14 mouse cellular contexts compared by ENCODE assay signal in genomic region chr12:80923602-80924001, GRCm38 (mm10). TPM values are rescaled to one million over a fixed set of nuclear protein-coding genes. Genes with fewer than 3 reads are reported as not detected.
DNase-seq lines count a peak whose midpoint lies in the region; ATAC-seq and TF ChIP-seq lines count a peak whose summit lies in the region.
"Had no signal": no experiment of that assay in that cellular context is flagged by ENCODE, and none has a peak within 500 bp of the region (broad histone marks: within the 10 kb centered on the region; RNA-seq: fewer than 3 reads in every experiment).

No protein-coding gene starts in this region.

- no peak for TF ChIP-seq EP300 in liver, postnatal 0 days (IDR thresholded peaks at IDR 0.05; ENCODE audit: low read depth)
- TF ChIP-seq EP300 in stomach, postnatal 0 days (optimal IDR thresholded peaks at IDR 0.05): no peak

- no peaks in the 10 kb centered on the region for H3K36me3 ChIP-seq in liver, postnatal 0 days (replicated peaks; ENCODE audit: insufficient read depth, low read length)
- H3K36me3 ChIP-seq in embryonic facial prominence, embryonic 15.5 days: no peaks in the 10 kb centered on the region
- no peaks in the 10 kb centered on the region for H3K36me3 ChIP-seq in lung, embryonic 15.5 days
- H3K36me3 ChIP-seq in stomach, postnatal 0 days (ENCODE audit: control insufficient read depth, insufficient read depth, low read length): no peaks in the 10 kb centered on the region
- H3K36me3 ChIP-seq: forebrain, embryonic 10.5 days; hindbrain, embryonic 13.5 days; limb, embryonic 12.5 days; midbrain, embryonic 13.5 days had no signal

- peaks cover 14% of the 10 kb centered on the region for H3K4me1 ChIP-seq in liver, postnatal 0 days (ENCODE audit: insufficient read depth)
- peaks cover 10% of the 10 kb centered on the region for H3K4me1 ChIP-seq in embryonic facial prominence, embryonic 15.5 days
- peaks cover 14% of the 10 kb centered on the region for H3K4me1 ChIP-seq in lung, embryonic 15.5 days
- no peaks in the 10 kb centered on the region for H3K4me1 ChIP-seq in stomach, postnatal 0 days (replicated peaks; ENCODE audit: control insufficient read depth, insufficient read depth)
- H3K4me1 ChIP-seq: hindbrain, embryonic 13.5 days had no signal

- no peak for TF ChIP-seq CTCF in liver, postnatal 0 days (IDR thresholded peaks at IDR 0.05; ENCODE audit: low read depth)
- TF ChIP-seq CTCF in stomach, postnatal 0 days (IDR thresholded peaks at IDR 0.05; ENCODE audit: low read depth): no peak

- H3K27me3 ChIP-seq in liver, postnatal 0 days (ENCODE audit: insufficient read depth, low read length): no peaks in the 10 kb centered on the region
- H3K27me3 ChIP-seq in embryonic facial prominence, embryonic 15.5 days: no peaks in the 10 kb centered on the region
- no peaks in the 10 kb centered on the region for H3K27me3 ChIP-seq in lung, embryonic 15.5 days
- H3K27me3 ChIP-seq in stomach, postnatal 0 days (ENCODE audit: control insufficient read depth, insufficient read depth, low read length): no peaks in the 10 kb centered on the region
- H3K27me3 ChIP-seq: hindbrain, embryonic 13.5 days; midbrain, embryonic 13.5 days; Patski had no signal

- ATAC-seq in liver, postnatal 0 days: no peak
- ATAC-seq in embryonic facial prominence, embryonic 15.5 days (ENCODE audit: insufficient number of reproducible peaks, low FRiP score, low TSS enrichment, low read depth): no peak
- ATAC-seq in lung, embryonic 15.5 days (ENCODE audit: borderline replicate concordance, extremely low read depth, low FRiP score, low TSS enrichment): no peak; the same call in 1 of the 2 replicates
- ATAC-seq in stomach, postnatal 0 days (ENCODE audit: low FRiP score, low TSS enrichment): peak; percentile 68
- no peak for ATAC-seq in CD4-positive, CD25-positive, alpha-beta regulatory T cell, adult 4 months
- ATAC-seq: midbrain, embryonic 13.5 days; Patski had no signal

- 55% methylated on average over 5 of the region's 5 CpGs for WGBS in liver, postnatal 0 days (ENCODE audit: insufficient replicate concordance)
- 52% methylated on average over 5 of the region's 5 CpGs for WGBS in embryonic facial prominence, embryonic 15.5 days
- 40% methylated on average over 5 of the region's 5 CpGs for WGBS in lung, embryonic 15.5 days
- WGBS in stomach, postnatal 0 days: 39% methylated on average over 5 of the region's 5 CpGs

- no peak overlapping the region for H3K9ac ChIP-seq in liver, postnatal 0 days (replicated peaks)
- no peak overlapping the region for H3K9ac ChIP-seq in embryonic facial prominence, embryonic 15.5 days
- no peak overlapping the region for H3K9ac ChIP-seq in lung, embryonic 15.5 days
- no peak overlapping the region for H3K9ac ChIP-seq in stomach, postnatal 0 days (ENCODE audit: low read length)
- H3K9ac ChIP-seq: hindbrain, embryonic 13.5 days; limb, embryonic 12.5 days; midbrain, embryonic 13.5 days had no signal

- H3K9me3 ChIP-seq in liver, postnatal 0 days (ENCODE audit: low read length): no peaks in the 10 kb centered on the region
- H3K9me3 ChIP-seq in embryonic facial prominence, embryonic 15.5 days (replicated peaks): no peaks in the 10 kb centered on the region
- no peaks in the 10 kb centered on the region for H3K9me3 ChIP-seq in lung, embryonic 15.5 days
- H3K9me3 ChIP-seq in stomach, postnatal 0 days (ENCODE audit: control insufficient read depth, low read length): no peaks in the 10 kb centered on the region
- H3K9me3 ChIP-seq: forebrain, embryonic 10.5 days; hindbrain, embryonic 13.5 days; limb, embryonic 12.5 days; midbrain, embryonic 13.5 days had no signal

- H3K27ac ChIP-seq in liver, postnatal 0 days (ENCODE audit: low read depth): no peak overlapping the region
- peak overlapping the region; percentile 72 for H3K27ac ChIP-seq in embryonic facial prominence, embryonic 15.5 days (replicated peaks)
- H3K27ac ChIP-seq in lung, embryonic 15.5 days: peak overlapping the region; percentile 64
- peak overlapping the region; percentile 84 for H3K27ac ChIP-seq in stomach, postnatal 0 days (replicated peaks)
- H3K27ac ChIP-seq: forebrain, embryonic 10.5 days; hindbrain, embryonic 13.5 days; limb, embryonic 12.5 days; midbrain, embryonic 13.5 days had no signal

- no peak overlapping the region for H3K4me3 ChIP-seq in liver, postnatal 0 days (ENCODE audit: low read depth, low read length)
- no peak overlapping the region for H3K4me3 ChIP-seq in embryonic facial prominence, embryonic 15.5 days (replicated peaks)
- no peak overlapping the region for H3K4me3 ChIP-seq in lung, embryonic 15.5 days
- no peak overlapping the region for H3K4me3 ChIP-seq in stomach, postnatal 0 days (ENCODE audit: low read depth, low read length)
- H3K4me3 ChIP-seq: hindbrain, embryonic 13.5 days; midbrain, embryonic 13.5 days had no signal

- H3K4me2 ChIP-seq in liver, postnatal 0 days (ENCODE audit: low read depth, low read length): no peak overlapping the region
- no peak overlapping the region; the same call in 1 of the 2 replicates for H3K4me2 ChIP-seq in embryonic facial prominence, embryonic 15.5 days (replicated peaks)
- H3K4me2 ChIP-seq in lung, embryonic 15.5 days: peak overlapping the region; percentile 41; the same call in 1 of the 2 replicates
- peak overlapping the region; percentile 40 for H3K4me2 ChIP-seq in stomach, postnatal 0 days (replicated peaks; ENCODE audit: low read depth)

- DNase-seq in liver, postnatal 0 days: peak; percentile 15
- DNase-seq in liver: no peak
- DNase-seq in stomach, postnatal 0 days (ENCODE audit: low spot score): peak; percentile 50
- no peak for DNase-seq in right cerebral cortex, postnatal 14 days
- DNase-seq: cerebellum, adult 18-20 months had no signal

RNA-seq across cellular contexts. Expression of gene Srsf5, which starts 21.7 kb away (rescaled TPM):
- polyA plus RNA-seq in liver, postnatal 0 days (2015; fragmentation: Nextera tagmentation; extraction: Ambion mirVana): 249 and 270 TPM in 2 replicates
- polyA plus RNA-seq in embryonic facial prominence, embryonic 15.5 days (2015; fragmentation: Nextera tagmentation; extraction: Ambion mirVana): 566 and 588 TPM in 2 replicates
- polyA plus RNA-seq in lung, embryonic 15.5 days (2015; fragmentation: Nextera tagmentation; extraction: Ambion mirVana): 570 and 583 TPM in 2 replicates
- 283 and 303 TPM in 2 replicates for polyA plus RNA-seq in stomach, postnatal 0 days (2015; fragmentation: Nextera tagmentation; extraction: Ambion mirVana)
- 100 to 1,000 TPM; 520 to 757 TPM for polyA plus RNA-seq in CD4-positive, CD25-positive, alpha-beta regulatory T cell, adult 4 months (2017; shearing (Covaris generic))

RNA-seq across cellular contexts. Expression of gene Slc10a1, which starts 44.9 kb away (rescaled TPM):
- 500 and 502 TPM in 2 replicates for polyA plus RNA-seq in liver, postnatal 0 days (2015; fragmentation: Nextera tagmentation; extraction: Ambion mirVana)
- 0.54 and 0.71 TPM in 2 replicates for polyA plus RNA-seq in embryonic facial prominence, embryonic 15.5 days (2015; fragmentation: Nextera tagmentation; extraction: Ambion mirVana)
- 0.39 and 1.1 TPM in 2 replicates for polyA plus RNA-seq in lung, embryonic 15.5 days (2015; fragmentation: Nextera tagmentation; extraction: Ambion mirVana)
- polyA plus RNA-seq in stomach, postnatal 0 days (2015; fragmentation: Nextera tagmentation; extraction: Ambion mirVana): 0.58 and 1.1 TPM in 2 replicates
- polyA plus RNA-seq in CD4-positive, CD25-positive, alpha-beta regulatory T cell, adult 4 months (2017; shearing (Covaris generic)): 1 to 10 TPM; 1.2 TPM
- polyA plus RNA-seq: cortical plate, adult 2 months had no signal

Comparison
In these comparisons a context has a peak if more than half of its experiments do, and no peak if none do; other contexts are left out.
1. DNase-seq: peak in liver, postnatal 0 days (single experiment) and stomach, postnatal 0 days (single experiment); none in liver (single experiment) and right cerebral cortex, postnatal 14 days (single experiment).
2. H3K4me2 ChIP-seq: peak in lung, embryonic 15.5 days (single experiment) and stomach, postnatal 0 days (single experiment); none in liver, postnatal 0 days (single experiment) and embryonic facial prominence, embryonic 15.5 days (single experiment).
3. RNA of gene Slc10a1, which starts 44.9 kb away (polyA plus RNA-seq): 500 to 502 TPM in liver, postnatal 0 days; 1.2 TPM in CD4-positive, CD25-positive, alpha-beta regulatory T cell, adult 4 months, 0.39 to 1.1 TPM in lung, embryonic 15.5 days, 0.54 to 0.71 TPM in embryonic facial prominence, embryonic 15.5 days and 0.58 to 1.1 TPM in stomach, postnatal 0 days; every median in the first group is over 100 times any median in the second.